ENCODE assay signal across 31 mouse cellular contexts in genomic region chr19:11049426-11049825, GRCm38 (mm10). TPM values are rescaled to one million over a fixed set of nuclear protein-coding genes. Genes with fewer than 3 reads are reported as not detected.
A peak's percentile ranks its signal among the peaks of the same experiment; 100 is the strongest.
DNase-seq lines count a peak whose midpoint lies in the region; ATAC-seq and TF ChIP-seq lines count a peak whose summit lies in the region.
"Had no signal": no experiment of that assay in that cellular context is flagged by ENCODE, and none has a peak within 500 bp of the region (broad histone marks: within the 10 kb centered on the region; RNA-seq: fewer than 3 reads in every experiment).

No protein-coding gene starts in this region.

- DNase-seq in heart, adult 11 months: peak; percentile 78
- no peak for DNase-seq in heart, postnatal 4 days
- peak; percentile 2 for DNase-seq in lung, postnatal 0 days (ENCODE audit: low spot score)
- DNase-seq in lung, postnatal 4 days: no peak
- peak; percentile 31 for DNase-seq in stomach, postnatal 0 days (ENCODE audit: low spot score)
- DNase-seq in hindbrain, postnatal 0 days (ENCODE audit: low spot score): no peak
- DNase-seq in MN1 (ENCODE audit: low spot score): no peak
- DNase-seq: adrenal gland, postnatal 25 days; cerebellum, adult 11-12 months; cerebellum, postnatal 10 days; gastrocnemius, postnatal 10 days; kidney, adult 8-10 months; kidney, postnatal 10 days; left cerebral cortex, postnatal 4 days; lung, embryonic 14.5 days; lung, postnatal 36 days; thymus, postnatal 25 days had no signal

- no peak overlapping the region for H3K27ac ChIP-seq in lung, postnatal 0 days (ENCODE audit: low read length)
- peak overlapping the region; percentile 19; the same call in 1 of the 2 replicates for H3K27ac ChIP-seq in intestine, embryonic 16.5 days (ENCODE audit: low read length)
- H3K27ac ChIP-seq in stomach, postnatal 0 days (replicated peaks): peak overlapping the region; percentile 71; the same call in 1 of the 2 replicates
- H3K27ac ChIP-seq in hindbrain, postnatal 0 days: no peak overlapping the region
- H3K27ac ChIP-seq: embryonic facial prominence, embryonic 10.5 days; forebrain, embryonic 15.5 days; hindbrain, embryonic 14.5 days; limb, embryonic 15.5 days; midbrain, embryonic 15.5 days; neural tube, embryonic 15.5 days had no signal

- no peaks in the 10 kb centered on the region for H3K27me3 ChIP-seq in lung, postnatal 0 days (replicated peaks; ENCODE audit: insufficient read depth, low read length)
- no peaks in the 10 kb centered on the region for H3K27me3 ChIP-seq in intestine, embryonic 16.5 days (replicated peaks; ENCODE audit: control insufficient read depth, insufficient read depth, low read length)
- H3K27me3 ChIP-seq in stomach, postnatal 0 days (ENCODE audit: control insufficient read depth, insufficient read depth, low read length): no peaks in the 10 kb centered on the region
- H3K27me3 ChIP-seq in hindbrain, postnatal 0 days (ENCODE audit: insufficient read depth, low read length): no peaks in the 10 kb centered on the region
- H3K27me3 ChIP-seq: forebrain, embryonic 15.5 days; limb, embryonic 15.5 days; midbrain, embryonic 15.5 days; neural tube, embryonic 15.5 days had no signal

- no peak for TF ChIP-seq CTCF in lung, postnatal 0 days (IDR thresholded peaks at IDR 0.05)
- TF ChIP-seq CTCF in stomach, postnatal 0 days (IDR thresholded peaks at IDR 0.05; ENCODE audit: low read depth): no peak
- no peak for TF ChIP-seq CTCF in hindbrain, postnatal 0 days (IDR thresholded peaks at IDR 0.05; ENCODE audit: low read depth)

- H3K36me3 ChIP-seq in lung, postnatal 0 days (ENCODE audit: insufficient read depth, low read length): no peaks in the 10 kb centered on the region
- H3K36me3 ChIP-seq in intestine, embryonic 16.5 days (ENCODE audit: control insufficient read depth, insufficient read depth, low read length): no peaks in the 10 kb centered on the region
- H3K36me3 ChIP-seq in stomach, postnatal 0 days (ENCODE audit: control insufficient read depth, insufficient read depth, low read length): no peaks in the 10 kb centered on the region
- no peaks in the 10 kb centered on the region for H3K36me3 ChIP-seq in hindbrain, postnatal 0 days (ENCODE audit: insufficient read depth, low read length)
- H3K36me3 ChIP-seq: embryonic facial prominence, embryonic 10.5 days; forebrain, embryonic 15.5 days; limb, embryonic 15.5 days; midbrain, embryonic 15.5 days; neural tube, embryonic 15.5 days had no signal

- no peak overlapping the region for H3K9ac ChIP-seq in lung, postnatal 0 days (replicated peaks; ENCODE audit: low read depth)
- H3K9ac ChIP-seq in intestine, embryonic 16.5 days (ENCODE audit: low read depth, low read length): no peak overlapping the region
- no peak overlapping the region for H3K9ac ChIP-seq in stomach, postnatal 0 days (ENCODE audit: low read length)
- no peak overlapping the region for H3K9ac ChIP-seq in hindbrain, postnatal 0 days (replicated peaks; ENCODE audit: low read length)
- H3K9ac ChIP-seq: forebrain, embryonic 15.5 days; hindbrain, embryonic 14.5 days; limb, embryonic 15.5 days; lung, embryonic 14.5 days; midbrain, embryonic 15.5 days; neural tube, embryonic 15.5 days had no signal

- no peak for ATAC-seq in lung, postnatal 0 days
- ATAC-seq in intestine, embryonic 16.5 days: peak; percentile 49
- peak; percentile 73 for ATAC-seq in stomach, postnatal 0 days (ENCODE audit: low FRiP score, low TSS enrichment)
- ATAC-seq in hindbrain, postnatal 0 days: no peak
- ATAC-seq: forebrain, embryonic 15.5 days; midbrain, embryonic 15.5 days had no signal

- no peak overlapping the region for H3K4me2 ChIP-seq in lung, postnatal 0 days (replicated peaks; ENCODE audit: low read depth, low read length)
- H3K4me2 ChIP-seq in intestine, embryonic 16.5 days (ENCODE audit: low read depth, low read length): no peak overlapping the region
- H3K4me2 ChIP-seq in stomach, postnatal 0 days (replicated peaks; ENCODE audit: low read depth): no peak overlapping the region
- H3K4me2 ChIP-seq in hindbrain, postnatal 0 days (ENCODE audit: low read depth, low read length): no peak overlapping the region
- H3K4me2 ChIP-seq: forebrain, embryonic 15.5 days; hindbrain, embryonic 14.5 days; limb, embryonic 15.5 days; lung, embryonic 14.5 days; midbrain, embryonic 15.5 days; neural tube, embryonic 15.5 days had no signal

- H3K4me3 ChIP-seq in lung, postnatal 0 days (ENCODE audit: low read depth, low read length): no peak overlapping the region
- no peak overlapping the region for H3K4me3 ChIP-seq in intestine, embryonic 16.5 days (ENCODE audit: low read length)
- no peak overlapping the region for H3K4me3 ChIP-seq in stomach, postnatal 0 days (ENCODE audit: low read depth, low read length)
- H3K4me3 ChIP-seq in hindbrain, postnatal 0 days (ENCODE audit: low read length): no peak overlapping the region
- H3K4me3 ChIP-seq: embryonic facial prominence, embryonic 10.5 days; forebrain, embryonic 15.5 days; limb, embryonic 15.5 days; midbrain, embryonic 15.5 days; myocyte; neural tube, embryonic 15.5 days had no signal

- H3K9me3 ChIP-seq in lung, postnatal 0 days (ENCODE audit: low read length): no peaks in the 10 kb centered on the region
- H3K9me3 ChIP-seq in intestine, embryonic 16.5 days (ENCODE audit: control insufficient read depth, low read length): no peaks in the 10 kb centered on the region
- H3K9me3 ChIP-seq in stomach, postnatal 0 days (ENCODE audit: control insufficient read depth, low read length): no peaks in the 10 kb centered on the region
- H3K9me3 ChIP-seq in hindbrain, postnatal 0 days (ENCODE audit: low read length): no peaks in the 10 kb centered on the region
- H3K9me3 ChIP-seq: embryonic facial prominence, embryonic 10.5 days; forebrain, embryonic 15.5 days; limb, embryonic 15.5 days; midbrain, embryonic 15.5 days; neural tube, embryonic 15.5 days had no signal

- H3K4me1 ChIP-seq in lung, postnatal 0 days (ENCODE audit: insufficient read depth, low read depth, low read length): no peaks in the 10 kb centered on the region
- H3K4me1 ChIP-seq in intestine, embryonic 16.5 days (ENCODE audit: control insufficient read depth, insufficient read depth, low read length): peaks cover 12% of the 10 kb centered on the region; the same call in 1 of the 2 replicates
- 0 out of 2 replicates have a peak, but pooled peaks cover 3% of the 10 kb centered on the region for H3K4me1 ChIP-seq in stomach, postnatal 0 days (replicated peaks; ENCODE audit: control insufficient read depth, insufficient read depth)
- H3K4me1 ChIP-seq in hindbrain, postnatal 0 days (ENCODE audit: insufficient read depth, low read length): no peaks in the 10 kb centered on the region
- H3K4me1 ChIP-seq: forebrain, embryonic 15.5 days; limb, embryonic 15.5 days; midbrain, embryonic 15.5 days had no signal

- no peak for TF ChIP-seq EP300 in lung, postnatal 0 days (IDR thresholded peaks at IDR 0.05)
- no peak for TF ChIP-seq EP300 in stomach, postnatal 0 days (optimal IDR thresholded peaks at IDR 0.05)

RNA-seq across cellular contexts. Expression of gene Ms4a8a, which starts 31.5 kb away (rescaled TPM):
- under 1 TPM; 0.25 to 0.26 TPM for total RNA-seq in heart, postnatal 4 days (2021)
- polyA plus RNA-seq in lung, postnatal 0 days (2015; fragmentation: Nextera tagmentation; extraction: Ambion mirVana): 3.3 and 4.5 TPM in 2 replicates
- polyA plus RNA-seq in intestine, embryonic 16.5 days (2015; fragmentation: Nextera tagmentation; extraction: Ambion mirVana): 37.6 and 39.5 TPM in 2 replicates
- polyA plus RNA-seq in stomach, postnatal 0 days (2015; fragmentation: Nextera tagmentation; extraction: Ambion mirVana): 21.0 and 22.3 TPM in 2 replicates
- total RNA-seq in hindbrain, postnatal 0 days (2014; rRNA removed): not detected in 2 replicates
- not detected in 2 replicates for polyA plus RNA-seq in hindbrain, postnatal 0 days (2015; fragmentation: Nextera tagmentation; extraction: Ambion mirVana)
- total RNA-seq: layer of hippocampus, postnatal 14 days; left cerebral cortex, postnatal 4 days had no signal
- polyA plus RNA-seq: embryonic facial prominence, embryonic 10.5 days; forebrain, embryonic 15.5 days; heart, embryonic 14.5 days; hindbrain, embryonic 14.5 days; limb, embryonic 15.5 days; lung, embryonic 14.5 days; midbrain, embryonic 15.5 days; neural tube, embryonic 15.5 days had no signal

RNA-seq across cellular contexts. Expression of gene Ms4a18, which starts 31.6 kb away (rescaled TPM):
- total RNA-seq in heart, postnatal 4 days (2021): not detected
- polyA plus RNA-seq in lung, postnatal 0 days (2015; fragmentation: Nextera tagmentation; extraction: Ambion mirVana): not detected in 2 replicates
- polyA plus RNA-seq in intestine, embryonic 16.5 days (2015; fragmentation: Nextera tagmentation; extraction: Ambion mirVana): 40.6 and 41.9 TPM in 2 replicates
- not detected in 2 replicates for polyA plus RNA-seq in stomach, postnatal 0 days (2015; fragmentation: Nextera tagmentation; extraction: Ambion mirVana)
- not detected in 2 replicates for total RNA-seq in hindbrain, postnatal 0 days (2014; rRNA removed)
- not detected in 2 replicates for polyA plus RNA-seq in hindbrain, postnatal 0 days (2015; fragmentation: Nextera tagmentation; extraction: Ambion mirVana)
- total RNA-seq: adrenal gland, postnatal 25 days; gastrocnemius, postnatal 10 days; heart, adult 18-20 months; heart, postnatal 25 days; layer of hippocampus, postnatal 14 days; left cerebral cortex, adult 8-10 months; left cerebral cortex, postnatal 4 days had no signal
- polyA plus RNA-seq: cortical plate, adult 2 months; embryonic facial prominence, embryonic 10.5 days; forebrain, embryonic 15.5 days; heart, embryonic 14.5 days; hindbrain, embryonic 14.5 days; limb, embryonic 15.5 days; lung, embryonic 14.5 days; midbrain, embryonic 15.5 days; neural tube, embryonic 15.5 days had no signal

RNA-seq across cellular contexts. Expression of gene Ms4a15, which starts 56.4 kb away (rescaled TPM):
- total RNA-seq in heart, postnatal 4 days (2021): not detected
- 0.15 and 0.37 TPM in 2 replicates for polyA plus RNA-seq in lung, postnatal 0 days (2015; fragmentation: Nextera tagmentation; extraction: Ambion mirVana)
- 0.31 and 0.37 TPM in 2 replicates for polyA plus RNA-seq in intestine, embryonic 16.5 days (2015; fragmentation: Nextera tagmentation; extraction: Ambion mirVana)
- polyA plus RNA-seq in stomach, postnatal 0 days (2015; fragmentation: Nextera tagmentation; extraction: Ambion mirVana): 0.10 TPM in 1 of 2 replicates, not detected in the other
- not detected in 2 replicates for total RNA-seq in hindbrain, postnatal 0 days (2014; rRNA removed)
- not detected in 2 replicates for polyA plus RNA-seq in hindbrain, postnatal 0 days (2015; fragmentation: Nextera tagmentation; extraction: Ambion mirVana)
- total RNA-seq: adrenal gland, postnatal 25 days; gastrocnemius, postnatal 10 days; heart, adult 18-20 months; heart, postnatal 25 days; layer of hippocampus, postnatal 14 days had no signal
- polyA plus RNA-seq: cortical plate, adult 2 months; embryonic facial prominence, embryonic 10.5 days; hindbrain, embryonic 14.5 days; limb, embryonic 15.5 days; lung, embryonic 14.5 days; midbrain, embryonic 15.5 days; myocyte; neural tube, embryonic 15.5 days had no signal

Comparison
In these comparisons a context has a peak if more than half of its experiments do, and no peak if none do; other contexts are left out.
1. DNase-seq: peak in heart, adult 11 months (single experiment), lung, postnatal 0 days (single experiment) and stomach, postnatal 0 days (single experiment); none in heart, postnatal 4 days (single experiment), lung, postnatal 4 days (0 of 2), hindbrain, postnatal 0 days (single experiment) and MN1 (single experiment).
2. ATAC-seq: peak in intestine, embryonic 16.5 days (single experiment) and stomach, postnatal 0 days (single experiment); none in lung, postnatal 0 days (single experiment) and hindbrain, postnatal 0 days (single experiment).
3. H3K27ac ChIP-seq: peak in intestine, embryonic 16.5 days (single experiment) and stomach, postnatal 0 days (single experiment); none in lung, postnatal 0 days (single experiment) and hindbrain, postnatal 0 days (single experiment).
4. RNA of gene Ms4a18, which starts 31.6 kb away (polyA plus RNA-seq): 40.6 to 41.9 TPM in intestine, embryonic 16.5 days; not detected in stomach, postnatal 0 days, not detected in lung, postnatal 0 days and not detected in hindbrain, postnatal 0 days; every median in the first group is over 10 times any median in the second.